Mouse (Mus musculus) spleen, postnatal 4 days (tissue): ENCODE measurements at regions not wholly inside any gene's neighbourhood (a gene's known extent, or its start where the extent isn't known, plus 50 kb on each side); places are given as distances from the start of the nearest gene placed in this dataset.

Source experiments
- DNase-seq, 2 experiments: peaks; one replicate each; pipeline ENCODE4 v3.0.0; 2022; ENCODE audit warnings: low spot score in 2 of 2

- DNase-seq, result no peak
These were observed 76.4 kb upstream of the Atp5g3 start for GRCm38 (mm10) chr2:73987441-73988105.

- DNase-seq, result no peak
These were observed 74.8 kb upstream of the Atp5g3 start for GRCm38 (mm10) chr2:73985911-73986250.

DNA sequence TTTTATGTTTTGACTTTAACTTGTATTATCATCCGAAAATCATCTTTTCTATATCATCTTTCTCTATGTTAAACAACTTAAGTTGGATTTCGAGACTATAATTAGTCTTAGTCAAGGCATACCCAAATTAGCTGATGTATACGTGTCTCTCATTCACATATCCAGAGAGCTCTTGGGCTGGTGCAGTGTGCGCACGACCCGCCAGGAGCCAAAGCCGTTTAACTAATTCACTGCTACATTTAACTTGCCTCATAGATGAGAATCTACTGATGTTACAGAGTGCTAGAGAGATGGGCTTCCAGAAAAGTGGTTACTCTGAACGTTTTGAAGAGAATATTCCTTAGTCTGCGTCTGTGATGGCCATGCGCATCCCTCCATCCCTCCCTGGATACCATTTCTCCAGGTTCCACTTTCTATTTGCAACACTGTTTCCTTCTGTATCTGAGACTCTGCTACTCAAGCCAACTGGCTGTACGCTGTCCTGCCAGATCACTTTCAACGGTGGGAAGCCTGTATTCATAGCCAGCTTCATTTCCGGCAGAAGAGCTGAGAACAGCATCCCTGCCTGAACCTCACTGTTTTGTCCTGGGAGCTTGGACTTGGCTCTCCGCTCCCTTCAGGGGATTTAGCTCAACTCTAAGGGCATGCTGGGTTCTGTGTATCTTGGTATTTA lies 74.2 kb upstream of the Atp5g3 start:
- no peak for DNase-seq

- DNase-seq, result no peak
These were observed 72.0 kb upstream of the Atp5g3 start for GRCm38 (mm10) chr2:73983166-73983565.

DNA sequence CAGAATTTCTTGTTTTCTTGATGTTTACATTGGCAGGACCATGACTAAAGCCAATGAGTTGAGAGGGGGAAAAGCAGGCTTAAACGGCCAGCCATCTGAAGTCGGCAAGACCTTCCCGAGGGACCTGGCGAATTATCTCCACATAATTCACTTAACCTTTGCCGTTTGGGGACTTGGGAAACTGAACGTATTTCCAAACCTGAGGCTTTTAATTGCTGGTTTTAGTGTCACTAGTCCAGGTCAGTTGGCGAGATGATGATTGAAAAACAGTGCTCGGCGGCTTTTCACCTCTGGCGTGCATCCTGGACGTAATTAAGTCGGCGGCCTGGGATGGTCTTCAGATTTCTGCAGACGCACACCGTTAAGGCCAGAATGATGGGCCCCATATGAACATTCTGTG lies 66.9 kb upstream of the Atp5g3 start:
- DNase-seq, result no peak

DNA sequence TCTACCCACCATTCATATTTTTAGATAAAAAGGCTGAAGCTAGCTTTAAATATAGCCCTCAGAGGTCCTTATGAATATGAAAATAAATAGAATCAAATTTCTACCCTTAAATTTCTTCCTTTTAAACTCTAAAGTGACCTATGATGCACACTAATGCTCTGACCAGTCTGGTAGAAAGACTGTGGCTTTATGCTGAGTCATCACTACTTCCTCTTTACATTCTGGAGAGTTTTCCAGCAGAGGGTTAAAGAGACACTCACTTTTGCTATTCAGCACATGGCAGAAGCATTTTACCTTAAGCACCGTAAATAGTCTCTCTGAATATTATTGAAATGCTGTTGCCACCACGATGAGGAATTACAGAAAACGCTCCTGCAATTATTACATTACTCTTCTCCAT lies 62.6 kb upstream of the Atp5g3 start:
- no peak for DNase-seq

- DNase-seq, result no peak
These were observed 56.5 kb upstream of the Atp5g3 start for GRCm38 (mm10) chr2:73967618-73968017.

DNA sequence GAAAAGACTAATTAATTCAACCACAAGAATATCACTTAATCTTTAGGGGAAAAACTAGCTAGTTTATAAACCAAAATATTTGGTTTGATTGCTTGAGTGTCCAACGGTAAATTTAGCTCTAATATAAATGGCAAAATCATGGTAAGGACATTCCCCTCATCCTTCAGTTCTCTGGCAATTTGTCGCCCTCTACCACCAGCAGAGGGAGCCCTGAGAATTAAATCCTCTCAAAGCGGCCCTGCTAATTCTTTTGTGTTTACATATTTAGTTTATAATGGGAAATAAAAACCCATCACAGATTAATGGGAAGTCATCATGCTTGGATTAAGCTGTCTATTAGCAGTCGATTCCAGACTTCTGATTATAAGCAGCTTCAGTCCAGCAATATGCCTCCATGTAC lies 54.5 kb upstream of the Atp5g3 start:
- no peak for DNase-seq
